Mouse (Mus musculus) cortical plate, adult 2 months (tissue): ENCODE data around the gene Trmt2a.

ENCODE experiments used
- CTCF ChIP-seq: fragments of 200-500 bp; IDR thresholded peaks from 2 replicates; pipeline ENCODE4 v1.5.1; 2011; ENCODE audit warnings: mild to moderate bottlenecking, control low read depth, low read length; ENCODE audit not compliant: insufficient read depth; ENCODE audit errors: extremely low read depth
- POLR2A ChIP-seq: fragments of 200-500 bp; IDR thresholded peaks from 2 replicates; pipeline ENCODE4 v1.6.1; 2011; ENCODE audit warnings: mild to moderate bottlenecking, low read length, control low read depth; ENCODE audit not compliant: insufficient read depth; ENCODE audit errors: extremely low read depth

GRCm38 (mm10) chr16:18288166-18288565 is 39.7 kb downstream of the Trmt2a start:
- TF ChIP-seq CTCF: no peak
- TF ChIP-seq POLR2A: no peak
